Mouse (Mus musculus) layer of hippocampus, postnatal 14 days (tissue): ENCODE data around the gene Cldn34b3. TPM values are rescaled to one million over a fixed set of nuclear protein-coding genes. Genes with fewer than 3 reads are reported as not detected.
"Not testable (repeated sequence)": the region's sequence is repeated elsewhere in the genome, so short reads cannot be mapped to it uniquely, and the experiment has no call there.

Source experiments
- DNase-seq, 2 experiments: peaks; one replicate each; pipeline ENCODE4 v3.0.0; 2021 to 2022; ENCODE audit warnings: low spot score in 2 of 2, mixed read lengths in 1 of 2
- long read RNA-seq, 2 experiments: library from polyadenylated mRNA; stranded (forward); transcript quantifications; one replicate each; pipeline ENCODE4 v2.0.0; 2021
- total RNA-seq, 2 experiments: library from RNA; stranded (reverse); gene quantifications; 2 replicates each; pipeline ENCODE4 v1.2.3; 2021

Cldn34b3 gene
- total RNA-seq: not detected
- long read RNA-seq, experiment 1: 0 reads
- long read RNA-seq, experiment 2: 0 reads

DNA sequence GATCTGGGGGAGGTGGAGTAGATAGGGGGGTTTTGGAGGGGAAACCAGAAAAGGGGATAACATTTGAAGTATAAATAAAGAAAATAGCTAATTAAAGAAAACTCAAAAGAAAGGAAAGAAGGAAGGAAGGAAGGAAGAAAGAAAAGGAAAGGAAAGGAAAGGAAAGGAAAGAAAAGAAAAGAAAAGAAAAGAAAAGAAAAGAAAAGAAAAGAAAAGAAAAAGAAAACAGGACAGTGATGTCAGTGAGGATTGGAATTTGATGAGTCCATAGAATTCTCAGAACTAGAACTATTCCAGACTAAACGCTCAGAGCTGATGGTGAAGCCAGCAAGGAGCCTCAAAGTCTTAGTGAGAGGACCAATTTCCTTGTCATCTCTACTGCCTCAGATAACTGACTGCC lies at the start of gene Cldn34b3:
TSS of gene Cldn34b3 (plus strand) at position 301 of the 400 bp plus-strand sequence.
- not testable (repeated sequence) for DNase-seq

Other genes with a start within 250 kb of the Cldn34b3 start
- not detected for gene Cldn34b4, start 129.0 kb downstream of the Cldn34b3 start, total RNA-seq